Mouse (Mus musculus) telencephalon, adult 2 months (tissue): ENCODE measurements around the gene Jdp2.

Experiments used
- DNase-seq: peaks from one replicate; pipeline ENCODE4 v3.0.0-alpha.2; 2011; ENCODE audit warnings: low read depth, low spot score

Jdp2 gene

GRCm38 (mm10) chr12:85601531-85601930 is 2.7 kb downstream of the Jdp2 start:
- no peak for DNase-seq

GRCm38 (mm10) chr12:85602153-85602552 is 3.3 kb downstream of the Jdp2 start:
- no peak for DNase-seq

- no peak for DNase-seq
Observed at GRCm38 (mm10) chr12:85602811-85603210, 4.0 kb downstream of the Jdp2 start.

GRCm38 (mm10) chr12:85603767-85604166 is 4.9 kb downstream of the Jdp2 start:
- DNase-seq, result peak; percentile 88

GRCm38 (mm10) chr12:85604301-85604998 is 5.6 kb downstream of the Jdp2 start:
- no peak for DNase-seq

- peak; percentile 81 for DNase-seq
Observed at GRCm38 (mm10) chr12:85607519-85608449, 9.0 kb downstream of the Jdp2 start.

GRCm38 (mm10) chr12:85610167-85610566 is 11.3 kb downstream of the Jdp2 start:
- peak; percentile 88 for DNase-seq

GRCm38 (mm10) chr12:85614090-85614489 is 15.3 kb downstream of the Jdp2 start:
- DNase-seq, result no peak

- no peak for DNase-seq
Observed at GRCm38 (mm10) chr12:85615486-85615885, 16.7 kb downstream of the Jdp2 start.

- no peak for DNase-seq
Observed at GRCm38 (mm10) chr12:85617885-85618284, 19.1 kb downstream of the Jdp2 start.

- no peak for DNase-seq
Observed at GRCm38 (mm10) chr12:85618430-85618829, 19.6 kb downstream of the Jdp2 start.

GRCm38 (mm10) chr12:85619283-85619897 is 20.6 kb downstream of the Jdp2 start:
- no peak for DNase-seq

- no peak for DNase-seq
Observed at GRCm38 (mm10) chr12:85619898-85620443, 21.1 kb downstream of the Jdp2 start.

GRCm38 (mm10) chr12:85621027-85621426 is 22.2 kb downstream of the Jdp2 start:
- no peak for DNase-seq

- DNase-seq, result no peak
Observed at GRCm38 (mm10) chr12:85621673-85622072, 22.8 kb downstream of the Jdp2 start.

- DNase-seq, result no peak
Observed at GRCm38 (mm10) chr12:85623711-85624110, 24.9 kb downstream of the Jdp2 start.

GRCm38 (mm10) chr12:85624652-85625051 is 25.8 kb downstream of the Jdp2 start:
- no peak for DNase-seq

GRCm38 (mm10) chr12:85625852-85626251 is 27.0 kb downstream of the Jdp2 start:
- no peak for DNase-seq

GRCm38 (mm10) chr12:85629661-85630481 is 31.0 kb downstream of the Jdp2 start:
- no peak for DNase-seq

GRCm38 (mm10) chr12:85631196-85631595 is 32.4 kb downstream of the Jdp2 start:
- DNase-seq, result no peak

GRCm38 (mm10) chr12:85632321-85632720 is 33.5 kb downstream of the Jdp2 start:
- DNase-seq, result no peak
